Mouse (Mus musculus): ENCODE data around the gene Tap1. TPM values are rescaled to one million over a fixed set of nuclear protein-coding genes. Genes with fewer than 3 reads are reported as not detected.
"Not testable (repeated sequence)": the region's sequence is repeated elsewhere in the genome, so short reads cannot be mapped to it uniquely, and the experiment has no call there.

Tap1 gene
- polyA plus RNA-seq, 1 experiment from 2014 or later = 1.9 TPM

DNA sequence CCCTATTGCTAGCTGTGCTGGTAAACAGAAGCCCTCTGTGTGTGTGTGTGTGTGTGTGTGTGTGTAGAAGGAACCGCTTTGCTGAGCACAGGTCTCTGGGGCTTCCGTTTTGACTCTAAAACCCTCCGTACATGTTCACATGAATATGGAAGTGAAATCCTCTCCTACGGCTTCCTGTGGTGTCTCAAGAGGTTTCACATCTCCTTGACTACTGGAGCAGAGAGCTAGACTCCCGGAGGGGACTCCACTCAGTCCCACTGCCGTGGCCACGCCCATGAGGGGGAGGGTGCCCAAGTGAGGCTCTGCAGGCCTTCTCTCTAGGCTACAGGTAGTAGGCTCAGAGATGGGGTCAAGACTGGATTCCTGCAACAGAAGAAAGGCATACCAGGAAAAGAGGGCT lies 44.3 kb upstream of the Tap1 start, which contains the start of gene H2-DMb2:
TSS of gene H2-DMb2 (plus strand) at position 275 of the 400 bp plus-strand sequence.
- ATAC-seq (ENCODE audit: insufficient number of reproducible peaks, insufficient read depth, low FRiP score, low read depth) = no peak
- Histone ChIP-seq H3K36me3 (ENCODE audit: control insufficient read depth, insufficient read depth, low read length) (no peaks in the 10 kb centered on the region), H3K9me3 (ENCODE audit: control insufficient read depth, low read length) (no peaks in the 10 kb centered on the region), H3K27me3 (ENCODE audit: control insufficient read depth, insufficient read depth, low read length) (peaks cover 29% of the 10 kb centered on the region), H3K4me2 (ENCODE audit: low read length) (no peak within 1 kb of the TSS), H3K4me1 (ENCODE audit: control insufficient read depth in 2 of 2, insufficient read depth in 2 of 2, low read length in 2 of 2) (peaks cover 3 to 9% of the 10 kb centered on the region in 2 experiments; a peak in 2 of 4 replicates), H3K4me3 (ENCODE audit: control insufficient read depth in 1 of 2, insufficient read depth in 1 of 2, low read depth in 1 of 2, low read length in 2 of 2) (no peak within 1 kb of the TSS), H3K9ac (ENCODE audit: low read length) (no peak within 1 kb of the TSS), H3K27ac (replicated peaks in 1 of 2; ENCODE audit: control insufficient read depth in 1 of 2, insufficient read depth in 1 of 2, low read depth in 2 of 2, low read length in 2 of 2) (no peak within 1 kb of the TSS)
- 38% methylated on average over 7 of the region's 7 CpGs for WGBS

DNA sequence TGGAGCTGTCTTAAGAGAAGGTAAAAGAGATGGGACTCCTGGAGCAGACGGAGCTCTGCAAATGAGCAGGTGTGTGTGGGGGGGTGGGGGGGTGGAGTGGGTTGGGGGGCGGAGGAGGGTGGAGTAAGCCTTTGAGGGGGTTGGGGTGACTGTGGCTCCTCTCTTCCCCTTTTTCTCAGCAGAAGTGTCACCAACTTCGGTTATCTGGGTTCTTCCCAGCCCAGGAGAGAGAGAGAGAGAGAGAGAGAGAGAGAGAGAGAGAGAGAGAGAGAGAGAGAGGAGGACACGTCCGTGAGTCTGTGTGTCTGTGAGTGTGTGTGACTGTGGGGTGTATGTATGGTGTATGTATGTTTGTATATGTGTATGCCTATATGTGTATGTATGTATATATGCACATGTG lies 43.9 kb upstream of the Tap1 start:
- no peak overlapping the region for H3K27ac ChIP-seq (replicated peaks in 1 of 2; ENCODE audit: control insufficient read depth in 1 of 2, insufficient read depth in 1 of 2, low read depth in 2 of 2, low read length in 2 of 2)

DNA sequence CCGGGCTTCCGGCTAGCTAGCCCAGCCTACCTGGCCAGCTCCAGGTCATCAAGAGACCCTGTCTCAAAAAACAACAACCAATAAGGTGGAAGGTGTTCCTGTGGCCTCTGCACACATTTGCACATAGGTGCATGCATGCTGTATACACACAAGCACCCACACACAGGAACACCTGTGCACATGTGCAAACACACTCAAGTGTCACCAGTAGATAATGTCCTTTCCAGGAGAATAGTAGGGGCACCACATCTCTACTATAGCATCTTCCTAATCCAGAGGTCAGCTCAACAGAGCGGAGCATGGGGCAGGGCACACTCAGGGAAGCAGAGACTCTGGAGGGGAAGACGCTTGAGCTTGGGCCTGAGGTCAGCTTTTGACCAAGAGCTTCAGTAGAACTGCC lies 43.1 kb upstream of the Tap1 start:
- not testable (repeated sequence) for H3K36me3 ChIP-seq (ENCODE audit: control insufficient read depth, insufficient read depth, low read length); H3K4me2 ChIP-seq (ENCODE audit: low read length); H3K9me3 ChIP-seq (ENCODE audit: control insufficient read depth, low read length); H3K9ac ChIP-seq (ENCODE audit: low read length); H3K4me1 ChIP-seq (ENCODE audit: control insufficient read depth in 2 of 2, insufficient read depth in 2 of 2, low read length in 2 of 2); ATAC-seq (ENCODE audit: insufficient number of reproducible peaks, insufficient read depth, low FRiP score, low read depth); H3K27ac ChIP-seq (replicated peaks in 1 of 2; ENCODE audit: control insufficient read depth in 1 of 2, insufficient read depth in 1 of 2, low read depth in 2 of 2, low read length in 2 of 2); H3K4me3 ChIP-seq (ENCODE audit: control insufficient read depth in 1 of 2, insufficient read depth in 1 of 2, low read depth in 1 of 2, low read length in 2 of 2)
- WGBS = 92% methylated on average over 4 of the region's 4 CpGs
- H3K27me3 ChIP-seq (ENCODE audit: control insufficient read depth, insufficient read depth, low read length) = peaks cover 19% of the 10 kb centered on the region; the same call in 1 of the 2 replicates

More for the DNA sequence above, 43.9 kb upstream of the Tap1 start:
- Histone ChIP-seq H3K36me3 (ENCODE audit: control insufficient read depth, insufficient read depth, low read length) (no peaks in the 10 kb centered on the region), H3K9me3 (ENCODE audit: control insufficient read depth, low read length) (no peaks in the 10 kb centered on the region), H3K4me2 (ENCODE audit: low read length) (no peak overlapping the region), H3K27me3 (ENCODE audit: control insufficient read depth, insufficient read depth, low read length) (peaks cover 25% of the 10 kb centered on the region), H3K4me1 (ENCODE audit: control insufficient read depth in 2 of 2, insufficient read depth in 2 of 2, low read length in 2 of 2) (peaks cover 3 to 9% of the 10 kb centered on the region in 2 experiments; a peak in 2 of 4 replicates), H3K4me3 (ENCODE audit: control insufficient read depth in 1 of 2, insufficient read depth in 1 of 2, low read depth in 1 of 2, low read length in 2 of 2) (no peak overlapping the region), H3K9ac (ENCODE audit: low read length) (no peak overlapping the region)
- WGBS = 55% methylated on average over 5 of the region's 5 CpGs
- ATAC-seq (ENCODE audit: insufficient number of reproducible peaks, insufficient read depth, low FRiP score, low read depth) = no peak

DNA sequence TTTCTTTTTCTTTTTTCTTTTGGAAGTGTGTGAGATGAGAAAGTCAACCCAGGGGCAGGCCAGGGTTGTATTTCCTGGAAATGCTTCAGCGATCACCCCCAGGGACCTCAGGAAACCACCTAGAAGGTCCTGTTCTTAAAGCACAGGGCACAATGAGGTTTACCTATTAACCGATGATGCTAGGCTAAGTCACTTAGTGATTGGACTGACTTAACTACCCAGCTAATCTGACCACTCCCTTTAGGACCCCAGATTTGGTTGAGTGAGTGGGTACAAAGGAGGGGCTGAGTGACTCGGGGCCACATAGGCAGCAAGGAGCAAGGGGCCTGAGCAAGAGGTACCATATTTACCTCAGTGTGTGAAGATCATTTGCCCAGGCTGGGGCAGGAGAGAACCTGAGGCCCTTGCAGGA lies 42.4 kb upstream of the Tap1 start:
- Histone ChIP-seq H3K27me3 (ENCODE audit: control insufficient read depth, insufficient read depth, low read length) (peaks cover 16% of the 10 kb centered on the region; the same call in 1 of the 2 replicates), H3K4me1 (ENCODE audit: control insufficient read depth in 2 of 2, insufficient read depth in 2 of 2, low read length in 2 of 2) (peaks cover 3% of the 10 kb centered on the region in 2 experiments; a peak in 2 of 4 replicates), H3K27ac (replicated peaks in 1 of 2; ENCODE audit: control insufficient read depth in 1 of 2, insufficient read depth in 1 of 2, low read depth in 2 of 2, low read length in 2 of 2) (no peak overlapping the region), H3K9ac (ENCODE audit: low read length) (no peak overlapping the region), H3K9me3 (ENCODE audit: control insufficient read depth, low read length) (no peaks in the 10 kb centered on the region), H3K4me3 (ENCODE audit: control insufficient read depth in 1 of 2, insufficient read depth in 1 of 2, low read depth in 1 of 2, low read length in 2 of 2) (no peak overlapping the region), H3K36me3 (ENCODE audit: control insufficient read depth, insufficient read depth, low read length) (no peaks in the 10 kb centered on the region), H3K4me2 (ENCODE audit: low read length) (no peak overlapping the region)
- WGBS = 69% methylated on average over 3 of the region's 3 CpGs
- no peak for ATAC-seq (ENCODE audit: insufficient number of reproducible peaks, insufficient read depth, low FRiP score, low read depth)

DNA sequence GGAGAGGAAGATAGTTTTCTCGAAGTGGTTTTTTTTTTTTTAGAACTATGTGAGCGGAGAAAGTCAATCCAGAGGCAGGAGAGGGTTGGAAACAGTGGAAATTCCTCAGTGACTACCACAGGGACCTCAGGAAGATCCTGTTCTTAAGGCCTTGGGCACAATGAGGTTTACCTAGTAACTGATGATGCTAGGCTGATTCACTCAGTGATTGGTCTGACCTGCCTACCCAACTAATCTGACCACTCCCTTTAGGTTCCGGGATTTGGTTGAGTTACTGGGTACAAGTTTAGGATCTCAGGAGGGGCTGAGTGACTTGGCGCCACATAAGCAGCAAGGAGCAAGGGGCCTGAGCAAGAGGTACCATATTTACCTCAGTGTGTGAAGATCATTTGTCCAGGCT lies 34.4 kb upstream of the Tap1 start, which contains the start of gene H2-DMb1:
TSS of gene H2-DMb1 (plus strand) at position 150 of the 400 bp plus-strand sequence.
- ATAC-seq (ENCODE audit: insufficient number of reproducible peaks, insufficient read depth, low FRiP score, low read depth) = no peak
- no peak within 1 kb of the TSS for H3K4me3 ChIP-seq (ENCODE audit: control insufficient read depth in 1 of 2, insufficient read depth in 1 of 2, low read depth in 1 of 2, low read length in 2 of 2)
- no peak within 1 kb of the TSS for H3K27ac ChIP-seq (replicated peaks in 1 of 2; ENCODE audit: control insufficient read depth in 1 of 2, insufficient read depth in 1 of 2, low read depth in 2 of 2, low read length in 2 of 2)
- 49% methylated on average over 4 of the region's 4 CpGs for WGBS
- no peaks in the 10 kb centered on the region for H3K36me3 ChIP-seq (ENCODE audit: control insufficient read depth, insufficient read depth, low read length)
- no peaks in the 10 kb centered on the region for H3K27me3 ChIP-seq (ENCODE audit: control insufficient read depth, insufficient read depth, low read length)
- no peak within 1 kb of the TSS for H3K9ac ChIP-seq (ENCODE audit: low read length)
- no peaks in the 10 kb centered on the region for H3K9me3 ChIP-seq (ENCODE audit: control insufficient read depth, low read length)
- no peaks in the 10 kb centered on the region for H3K4me1 ChIP-seq (ENCODE audit: control insufficient read depth in 2 of 2, insufficient read depth in 2 of 2, low read length in 2 of 2)
- H3K4me2 ChIP-seq (ENCODE audit: low read length) = no peak within 1 kb of the TSS

DNA sequence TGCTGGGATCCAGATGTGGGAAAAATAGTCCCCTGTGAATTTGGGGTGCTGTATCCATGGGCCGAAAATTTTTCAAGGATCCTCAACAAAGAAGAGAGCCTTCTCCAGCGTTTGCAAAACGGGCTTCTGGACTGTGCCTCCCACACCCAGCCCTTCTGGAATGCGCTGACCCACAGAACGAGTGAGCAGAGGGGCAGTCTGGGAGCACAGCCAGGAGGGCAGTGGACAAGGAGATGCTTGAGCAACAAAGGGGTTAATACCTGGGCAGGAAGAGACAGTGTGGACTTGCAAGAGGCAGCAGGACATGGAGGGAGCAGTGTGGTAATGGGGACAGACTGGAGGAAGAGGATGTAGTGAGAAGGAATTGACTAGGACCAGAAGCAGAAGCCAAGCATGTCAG lies 31.8 kb upstream of the Tap1 start:
- H3K4me1 ChIP-seq (ENCODE audit: control insufficient read depth in 2 of 2, insufficient read depth in 2 of 2, low read length in 2 of 2) = no peaks in the 10 kb centered on the region
- no peaks in the 10 kb centered on the region for H3K36me3 ChIP-seq (ENCODE audit: control insufficient read depth, insufficient read depth, low read length)
- H3K9ac ChIP-seq (ENCODE audit: low read length) = no peak overlapping the region
- no peak overlapping the region for H3K27ac ChIP-seq (replicated peaks in 1 of 2; ENCODE audit: control insufficient read depth in 1 of 2, insufficient read depth in 1 of 2, low read depth in 2 of 2, low read length in 2 of 2)
- H3K9me3 ChIP-seq (ENCODE audit: control insufficient read depth, low read length) = no peaks in the 10 kb centered on the region
- H3K4me3 ChIP-seq (ENCODE audit: control insufficient read depth in 1 of 2, insufficient read depth in 1 of 2, low read depth in 1 of 2, low read length in 2 of 2) = no peak overlapping the region
- no peak overlapping the region for H3K4me2 ChIP-seq (ENCODE audit: low read length)
- no peaks in the 10 kb centered on the region for H3K27me3 ChIP-seq (ENCODE audit: control insufficient read depth, insufficient read depth, low read length)
- ATAC-seq (ENCODE audit: insufficient number of reproducible peaks, insufficient read depth, low FRiP score, low read depth) = no peak
- 37% methylated on average over 5 of the region's 5 CpGs for WGBS

DNA sequence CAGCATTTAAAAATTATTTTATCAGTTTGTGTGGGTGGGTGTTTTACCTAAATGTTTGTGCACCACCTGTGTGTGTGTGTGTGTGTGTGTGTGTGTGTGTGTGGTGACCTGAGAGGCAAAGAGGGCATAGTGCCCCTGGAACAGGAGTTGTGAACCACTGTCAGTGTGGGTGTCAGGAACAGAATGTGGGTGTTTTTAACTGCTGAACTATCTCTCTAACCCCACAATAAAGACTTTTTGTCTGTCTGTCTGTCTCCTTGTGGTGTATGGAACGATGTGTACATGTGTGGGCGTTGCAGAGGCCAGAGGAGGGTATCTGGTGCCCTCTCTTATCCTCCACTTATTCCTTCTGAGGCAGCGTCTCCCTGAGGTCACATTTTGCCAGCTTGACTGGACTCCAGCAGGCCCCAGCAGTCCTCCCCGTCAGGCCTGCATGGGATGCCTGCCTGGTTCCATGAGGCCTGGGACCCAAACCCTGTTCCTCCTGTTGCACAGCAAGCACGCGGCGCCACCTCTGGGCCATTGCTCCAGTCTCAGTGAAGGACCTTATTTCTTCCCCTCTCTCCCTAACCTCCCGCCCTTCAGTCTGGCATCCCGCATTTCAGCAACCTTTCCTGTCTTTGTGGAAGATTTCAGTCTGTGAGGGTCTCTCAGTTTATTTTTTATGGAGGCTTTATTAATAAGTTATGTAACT lies 23.0 kb upstream of the Tap1 start:
- Histone ChIP-seq H3K27me3 (ENCODE audit: control insufficient read depth, insufficient read depth, low read length) (0 out of 2 replicates have a peak, but pooled peaks cover 3% of the 10 kb centered on the region), H3K9me3 (ENCODE audit: control insufficient read depth, low read length) (0 out of 2 replicates have a peak, but pooled peaks cover 4% of the 10 kb centered on the region), H3K4me3 (ENCODE audit: control insufficient read depth in 1 of 2, insufficient read depth in 1 of 2, low read depth in 1 of 2, low read length in 2 of 2) (no peak overlapping the region), H3K4me2 (ENCODE audit: low read length) (no peak overlapping the region), H3K27ac (replicated peaks in 1 of 2; ENCODE audit: control insufficient read depth in 1 of 2, insufficient read depth in 1 of 2, low read depth in 2 of 2, low read length in 2 of 2) (no peak overlapping the region), H3K9ac (ENCODE audit: low read length) (no peak overlapping the region), H3K4me1 (ENCODE audit: control insufficient read depth in 2 of 2, insufficient read depth in 2 of 2, low read length in 2 of 2) (no peaks in the 10 kb centered on the region), H3K36me3 (ENCODE audit: control insufficient read depth, insufficient read depth, low read length) (no peaks in the 10 kb centered on the region)
- WGBS = 30% methylated on average over 9 of the region's 9 CpGs
- no peak for ATAC-seq (ENCODE audit: insufficient number of reproducible peaks, insufficient read depth, low FRiP score, low read depth)
